Mouse (Mus musculus): ENCODE measurements at regions not wholly inside any gene's neighbourhood (a gene's known extent, or its start where the extent isn't known, plus 50 kb on each side); places are given as distances from the start of the nearest gene placed in this dataset.
A peak's percentile ranks its signal among the peaks of the same experiment; 100 is the strongest.

GRCm38 (mm10) chr3:38046611-38047010 is 322.3 kb upstream of the Gm5148 start:
- DNase-seq (ENCODE audit: low spot score in 2 of 2), result no peak

- no peak for DNase-seq (ENCODE audit: low spot score in 2 of 2)
Observed at GRCm38 (mm10) chr3:38045989-38046388, 321.7 kb upstream of the Gm5148 start.

GRCm38 (mm10) chr3:38045523-38045922 is 321.2 kb upstream of the Gm5148 start:
- no peak for DNase-seq (ENCODE audit: low spot score in 2 of 2)

GRCm38 (mm10) chr3:38044338-38044737 is 320.0 kb upstream of the Gm5148 start:
- no peak for DNase-seq (ENCODE audit: low spot score in 2 of 2)

GRCm38 (mm10) chr3:38042614-38043013 is 318.3 kb upstream of the Gm5148 start:
- no peak for DNase-seq (ENCODE audit: low spot score in 2 of 2)

GRCm38 (mm10) chr3:38036131-38036530 is 311.8 kb upstream of the Gm5148 start:
- no peak for DNase-seq (ENCODE audit: low spot score in 2 of 2)

GRCm38 (mm10) chr3:38034138-38034537 is 309.8 kb upstream of the Gm5148 start:
- DNase-seq (ENCODE audit: low spot score in 2 of 2), result no peak

- no peak for DNase-seq (ENCODE audit: low spot score in 2 of 2)
Observed at GRCm38 (mm10) chr3:38014768-38015167, 290.5 kb upstream of the Gm5148 start.

- no peak for DNase-seq (ENCODE audit: low spot score in 2 of 2)
Observed at GRCm38 (mm10) chr3:38009168-38009567, 284.9 kb upstream of the Gm5148 start.

GRCm38 (mm10) chr3:38008321-38008720 is 284.0 kb upstream of the Gm5148 start:
- no peak for DNase-seq (ENCODE audit: low spot score in 2 of 2)

GRCm38 (mm10) chr3:38007626-38008025 is 283.3 kb upstream of the Gm5148 start:
- no peak for DNase-seq (ENCODE audit: low spot score in 2 of 2)

GRCm38 (mm10) chr3:38002275-38002674 is 278.0 kb upstream of the Gm5148 start:
- no peak for DNase-seq (ENCODE audit: low spot score in 2 of 2)

- DNase-seq (ENCODE audit: low spot score in 2 of 2), result no peak
Observed at GRCm38 (mm10) chr3:37999779-38000178, 275.5 kb upstream of the Gm5148 start.

- DNase-seq (ENCODE audit: low spot score in 2 of 2), result no peak
Observed at GRCm38 (mm10) chr3:37997998-37998397, 273.7 kb upstream of the Gm5148 start.

- no peak for DNase-seq (ENCODE audit: low spot score in 2 of 2)
Observed at GRCm38 (mm10) chr3:37989992-37990391, 265.7 kb upstream of the Gm5148 start.

- DNase-seq (ENCODE audit: low spot score in 2 of 2), result no peak
Observed at GRCm38 (mm10) chr3:37987775-37988505, 263.6 kb upstream of the Gm5148 start.

GRCm38 (mm10) chr3:37987007-37987774 is 262.9 kb upstream of the Gm5148 start:
- no peak for DNase-seq (ENCODE audit: low spot score in 2 of 2)

GRCm38 (mm10) chr3:37984706-37985105 is 260.4 kb upstream of the Gm5148 start:
- no peak for DNase-seq (ENCODE audit: low spot score in 2 of 2)

- peak in 1 of 2 experiments; percentile 27 for DNase-seq (ENCODE audit: low spot score in 2 of 2)
Observed at GRCm38 (mm10) chr3:37981481-37982180, 257.3 kb upstream of the Gm5148 start.

GRCm38 (mm10) chr3:37979871-37980270 is 255.6 kb upstream of the Gm5148 start:
- DNase-seq (ENCODE audit: low spot score in 2 of 2), result peak; percentile 14 to 65

GRCm38 (mm10) chr3:37978481-37978880 is 254.2 kb upstream of the Gm5148 start:
- no peak for DNase-seq (ENCODE audit: low spot score in 2 of 2)

GRCm38 (mm10) chr3:37977453-37977852 is 253.2 kb upstream of the Gm5148 start:
- no peak for DNase-seq (ENCODE audit: low spot score in 2 of 2)

- DNase-seq (ENCODE audit: low spot score in 2 of 2), result no peak
Observed at GRCm38 (mm10) chr3:37976566-37976965, 252.3 kb upstream of the Gm5148 start.
